Mouse (Mus musculus): ENCODE results near the gene Arsb.

Gene Arsb

GRCm38 (mm10) chr13:93840146-93840545 lies 68.7 kb downstream of the Arsb start:
- no peak for DNase-seq (ENCODE audit: low spot score in 2 of 2)

- no peak for DNase-seq (ENCODE audit: low spot score in 2 of 2)
These were observed 75.5 kb downstream of the Arsb start for GRCm38 (mm10) chr13:93846831-93847518.

GRCm38 (mm10) chr13:93847614-93848013 lies 76.2 kb downstream of the Arsb start:
- no peak for DNase-seq (ENCODE audit: low spot score in 2 of 2)

GRCm38 (mm10) chr13:93848615-93849014 lies 77.2 kb downstream of the Arsb start:
- no peak for DNase-seq (ENCODE audit: low spot score in 2 of 2)

DNA sequence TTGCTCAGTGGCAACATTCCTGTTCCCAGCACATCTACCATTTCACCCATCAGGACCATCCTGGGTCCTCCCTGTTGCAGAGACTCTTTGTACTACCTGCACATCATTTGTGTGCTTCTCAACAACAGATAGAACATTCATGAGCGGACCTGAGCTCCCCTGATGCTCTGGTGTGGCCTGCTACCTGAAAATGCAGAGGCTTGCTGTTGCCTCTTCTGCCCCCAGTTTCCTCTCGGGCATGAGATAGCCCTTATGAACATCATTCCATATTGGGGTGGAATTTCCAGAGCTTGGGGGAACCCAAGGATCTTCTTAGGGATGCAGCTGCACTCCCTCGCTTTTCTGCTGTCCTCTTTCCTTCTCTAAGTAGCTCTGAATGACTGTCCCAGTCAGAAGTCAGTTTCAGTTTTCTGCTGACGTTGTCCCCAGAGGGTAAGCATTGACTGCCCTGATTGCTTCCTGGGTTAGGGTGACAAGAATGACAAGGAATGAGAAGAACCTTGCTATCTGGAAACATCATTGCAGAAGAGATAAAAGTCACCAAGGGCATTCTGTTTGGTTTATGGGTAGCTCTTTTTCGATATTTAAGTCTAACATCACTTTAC lies 78.4 kb downstream of the Arsb start:
- no peak for DNase-seq (ENCODE audit: low spot score in 2 of 2)

DNA sequence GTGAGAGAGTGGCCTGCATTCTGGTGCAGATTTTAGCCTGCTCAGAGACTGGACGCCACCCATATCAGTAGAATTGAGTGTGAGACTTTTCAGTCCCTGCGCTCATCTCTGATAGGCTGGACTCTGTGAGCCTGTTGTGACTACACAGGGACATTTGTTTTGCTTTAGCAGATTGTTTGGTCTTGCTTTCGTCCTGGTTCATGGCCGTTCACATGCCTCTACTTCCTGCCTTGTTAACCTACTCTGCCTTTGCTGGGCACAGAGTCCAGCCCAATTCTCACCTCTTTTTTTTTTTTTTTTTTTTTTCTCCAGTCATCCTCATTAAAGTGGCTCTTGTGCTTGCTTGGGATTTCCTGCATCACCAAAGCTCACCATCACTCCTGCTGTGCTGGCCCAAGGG lies 79.2 kb downstream of the Arsb start:
- DNase-seq (ENCODE audit: low spot score in 2 of 2) = no peak

DNA sequence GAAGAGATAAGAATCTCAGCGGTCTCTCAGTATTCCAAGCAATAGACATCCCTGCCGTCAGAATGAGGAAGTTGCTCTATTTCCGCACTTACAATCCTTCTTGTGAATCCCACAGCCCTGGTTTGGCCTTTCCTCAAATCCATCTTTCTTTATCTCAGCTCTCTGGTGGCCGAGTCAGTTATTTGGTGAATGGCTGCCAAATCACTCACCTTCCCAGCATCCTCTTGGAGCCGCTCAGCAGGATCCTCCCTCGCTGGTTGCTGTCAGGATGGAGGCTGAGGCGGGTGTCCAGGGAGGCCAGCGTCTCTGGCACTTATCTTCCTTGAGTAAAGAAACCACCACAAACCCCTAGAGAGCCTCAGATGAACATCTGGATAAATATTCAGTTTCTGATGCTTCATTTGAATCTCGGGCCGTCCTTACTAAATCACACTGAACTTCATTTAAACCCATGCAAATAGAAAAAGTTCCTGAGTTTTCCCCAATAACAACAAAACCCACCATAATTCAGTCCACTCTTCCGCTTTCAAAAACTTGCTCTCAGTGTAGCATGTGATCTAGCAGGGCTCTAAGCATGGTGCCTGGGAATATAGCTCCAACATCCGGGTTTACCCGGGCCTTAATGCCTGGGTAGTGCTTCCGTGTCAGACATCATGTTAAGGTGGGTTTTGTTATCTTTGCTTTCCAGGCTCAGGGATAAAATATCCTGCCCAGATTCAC lies 81.1 kb downstream of the Arsb start:
- no peak for DNase-seq (ENCODE audit: low spot score in 2 of 2)

DNA sequence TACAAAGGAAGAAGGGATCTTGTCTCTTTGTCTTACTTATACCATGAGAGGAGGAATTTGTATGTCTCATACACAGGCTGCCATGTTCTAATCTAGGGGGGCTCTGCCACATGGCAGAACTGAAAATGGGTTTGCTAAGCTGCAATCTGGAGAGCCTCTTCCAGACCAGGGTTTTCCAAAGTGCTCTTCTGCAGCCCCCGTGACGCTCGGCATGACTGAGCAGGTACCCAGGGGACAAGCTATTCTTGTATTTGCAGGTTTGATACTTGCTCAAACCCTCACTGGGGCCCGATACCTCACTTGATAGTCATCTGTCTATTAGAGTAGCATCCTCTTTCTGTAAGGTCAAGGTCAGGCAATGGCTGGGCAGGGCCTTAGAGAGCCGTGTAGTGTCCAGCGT lies 82.3 kb downstream of the Arsb start:
- DNase-seq (ENCODE audit: low spot score in 2 of 2) = no peak

DNA sequence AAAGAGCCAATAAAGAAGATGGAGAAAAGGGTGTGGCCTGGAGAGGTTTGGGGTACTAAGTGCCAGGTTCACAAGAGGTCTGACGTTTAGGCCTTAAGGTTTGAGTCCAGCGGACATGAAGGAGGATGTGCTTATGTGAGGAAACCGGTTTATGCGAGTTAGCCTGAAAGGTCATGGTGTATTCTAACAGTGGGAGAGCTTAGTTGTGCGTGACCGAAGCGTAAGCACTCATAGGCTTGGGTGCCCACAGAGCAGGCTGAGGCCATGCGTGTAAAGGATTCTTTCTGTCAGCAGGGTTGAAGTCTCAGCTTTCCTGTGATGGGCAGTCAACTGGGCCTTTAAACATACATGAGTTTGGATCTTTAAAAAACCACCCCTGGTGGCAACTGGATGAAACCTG lies 82.9 kb downstream of the Arsb start:
- no peak for DNase-seq (ENCODE audit: low spot score in 2 of 2)

DNA sequence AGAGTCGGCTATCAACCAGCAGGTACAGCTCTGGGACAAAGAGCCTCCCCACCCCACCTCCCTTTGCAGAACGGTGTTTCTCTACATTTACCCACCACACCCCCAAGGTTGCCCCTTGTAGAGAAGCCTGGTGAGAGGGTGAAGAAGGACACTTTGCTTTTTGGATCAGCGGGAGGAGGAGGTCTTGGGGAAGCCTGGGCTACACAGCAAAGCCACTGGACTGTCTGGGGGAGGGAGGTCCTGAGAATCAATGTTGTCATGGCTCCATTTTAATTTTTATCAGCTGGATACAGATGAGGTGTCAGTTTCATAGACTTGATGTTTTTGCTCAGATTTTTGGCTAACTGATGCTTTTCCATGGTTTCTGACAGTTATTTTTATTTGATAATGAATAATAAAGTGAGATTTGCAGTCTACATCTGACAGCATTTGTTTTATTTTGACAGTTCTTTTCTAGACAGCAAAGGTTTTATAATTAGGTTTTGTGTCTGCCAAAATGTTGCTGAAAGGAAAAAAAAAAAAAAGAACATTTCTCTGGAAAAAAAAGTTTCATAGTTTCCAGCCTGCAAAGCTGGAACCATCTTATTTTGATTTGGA lies 83.6 kb downstream of the Arsb start:
- no peak for DNase-seq (ENCODE audit: low spot score in 2 of 2)

DNA sequence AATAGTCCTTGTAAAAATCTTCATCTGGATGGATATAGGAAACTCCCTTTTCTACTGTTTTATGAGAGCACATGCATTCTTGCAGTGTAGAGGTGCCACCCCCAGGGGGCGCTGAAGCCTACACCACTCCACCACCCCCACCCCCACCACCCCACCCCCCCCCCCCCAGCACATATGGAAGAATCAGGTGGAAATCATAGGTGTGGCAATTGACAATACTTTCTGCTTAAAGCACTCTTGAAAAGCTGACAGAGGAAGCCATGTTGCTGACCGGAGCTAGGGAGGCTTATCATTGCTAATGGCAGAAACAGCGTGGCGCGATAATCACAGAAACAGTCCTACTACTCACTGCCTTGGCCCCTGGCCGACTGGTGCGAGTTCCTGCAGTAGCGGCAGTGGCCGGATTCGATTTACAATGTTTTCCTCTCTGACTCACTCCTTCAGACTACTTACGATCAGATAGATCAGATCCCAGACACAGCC lies 84.3 kb downstream of the Arsb start:
- DNase-seq (ENCODE audit: low spot score in 2 of 2) = peak in 1 of 2 experiments; percentile 50

GRCm38 (mm10) chr13:93861211-93861610 lies 89.8 kb downstream of the Arsb start:
- DNase-seq (ENCODE audit: low spot score in 2 of 2) = no peak

GRCm38 (mm10) chr13:93864066-93864740 lies 92.8 kb downstream of the Arsb start:
- DNase-seq (ENCODE audit: low spot score in 2 of 2) = no peak

DNA sequence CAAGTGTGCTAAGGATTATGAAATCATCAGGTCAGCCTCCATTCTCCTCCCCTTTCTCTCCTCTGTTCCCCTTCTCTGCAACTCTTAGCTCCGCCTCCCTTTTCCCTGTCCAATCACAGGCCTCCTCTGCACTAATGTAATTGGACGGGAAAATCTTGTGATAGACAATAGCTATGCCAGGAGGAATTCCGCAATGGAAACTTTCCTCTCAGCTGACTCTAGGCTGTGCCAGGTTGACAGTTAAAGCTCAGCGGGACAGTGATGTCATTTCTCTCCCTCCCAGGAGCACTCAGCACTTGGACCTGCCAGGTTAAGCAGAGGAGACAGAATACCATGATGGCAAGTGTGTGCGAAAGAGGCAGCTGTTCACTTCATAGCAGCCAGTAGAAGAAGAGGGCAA lies 95.2 kb downstream of the Arsb start:
- no peak for DNase-seq (ENCODE audit: low spot score in 2 of 2)

DNA sequence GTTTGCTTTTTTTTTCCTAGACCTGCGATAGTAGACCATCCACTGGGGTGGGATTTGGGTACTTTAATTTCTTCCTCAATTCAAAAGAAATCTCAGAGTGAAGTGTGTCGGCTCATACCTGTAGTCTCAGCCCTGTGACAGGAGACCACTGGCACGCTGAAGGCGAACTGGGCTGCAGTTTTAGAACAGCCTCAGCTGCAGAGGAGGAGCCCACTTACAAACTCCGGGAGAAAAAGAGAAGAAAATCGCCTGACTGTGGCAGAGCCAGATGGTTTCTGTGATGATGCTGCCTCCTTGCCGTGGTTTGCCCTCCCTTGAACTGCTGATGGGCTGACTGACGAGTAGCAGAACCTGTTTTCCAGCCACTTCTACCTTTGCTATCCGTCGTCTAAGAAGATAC lies 100.3 kb downstream of the Arsb start:
- no peak for DNase-seq (ENCODE audit: low spot score in 2 of 2)

DNA sequence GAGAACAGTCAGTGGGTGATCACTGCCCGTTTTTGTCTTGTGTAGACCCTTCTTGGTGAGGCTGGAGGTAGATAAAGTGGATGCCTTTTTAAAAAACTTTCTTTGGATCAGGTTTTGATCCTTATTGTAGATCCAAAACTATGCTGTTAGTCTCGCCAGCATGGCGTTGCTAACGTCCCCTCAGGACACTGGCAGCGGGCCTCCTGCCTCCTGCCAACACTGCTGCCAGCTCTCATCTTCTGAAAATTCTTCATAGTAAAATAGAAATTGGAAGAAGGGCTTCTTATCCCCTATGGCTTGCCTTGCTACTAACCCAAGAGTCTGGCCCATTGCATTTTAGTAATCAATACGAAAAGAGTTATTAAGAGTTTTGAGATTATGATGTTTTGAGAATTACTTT lies 101.2 kb downstream of the Arsb start:
- DNase-seq (ENCODE audit: low spot score in 2 of 2) = no peak

GRCm38 (mm10) chr13:93877924-93878323 lies 106.5 kb downstream of the Arsb start:
- no peak for DNase-seq (ENCODE audit: low spot score in 2 of 2)

- no peak for DNase-seq (ENCODE audit: low spot score in 2 of 2)
These were observed 108.0 kb downstream of the Arsb start for GRCm38 (mm10) chr13:93879426-93879825.

DNA sequence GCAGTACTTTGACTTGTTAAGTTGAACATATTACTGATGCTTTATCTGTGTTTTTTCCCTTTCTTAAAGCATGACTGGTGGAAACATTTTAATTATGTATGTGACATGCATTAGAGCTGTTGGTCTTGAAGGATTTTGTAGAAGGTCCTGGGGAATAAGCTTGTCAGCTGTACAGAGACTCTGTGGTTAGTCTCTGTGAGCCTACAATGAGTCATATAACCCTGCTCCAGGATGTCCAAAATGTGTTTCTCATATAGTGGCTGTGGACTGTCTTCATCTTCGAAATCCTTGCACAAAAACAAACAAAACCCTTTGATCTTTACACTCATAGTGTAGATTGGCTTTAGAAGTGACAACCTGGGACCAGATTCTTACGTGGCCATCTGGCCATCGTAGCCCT lies 110.7 kb downstream of the Arsb start:
- DNase-seq (ENCODE audit: low spot score in 2 of 2) = no peak

GRCm38 (mm10) chr13:93886999-93887398 lies 115.6 kb downstream of the Arsb start:
- DNase-seq (ENCODE audit: low spot score in 2 of 2) = no peak

- DNase-seq (ENCODE audit: low spot score in 2 of 2) = no peak
These were observed 116.8 kb downstream of the Arsb start for GRCm38 (mm10) chr13:93888196-93888595.

GRCm38 (mm10) chr13:93888916-93889315 lies 117.5 kb downstream of the Arsb start:
- DNase-seq (ENCODE audit: low spot score in 2 of 2) = no peak

Measured in spleen, postnatal 10 days (tissue).